Mouse (Mus musculus): Measurements from ENCODE around the gene Rab11fip2.

The Rab11fip2 gene

DNA sequence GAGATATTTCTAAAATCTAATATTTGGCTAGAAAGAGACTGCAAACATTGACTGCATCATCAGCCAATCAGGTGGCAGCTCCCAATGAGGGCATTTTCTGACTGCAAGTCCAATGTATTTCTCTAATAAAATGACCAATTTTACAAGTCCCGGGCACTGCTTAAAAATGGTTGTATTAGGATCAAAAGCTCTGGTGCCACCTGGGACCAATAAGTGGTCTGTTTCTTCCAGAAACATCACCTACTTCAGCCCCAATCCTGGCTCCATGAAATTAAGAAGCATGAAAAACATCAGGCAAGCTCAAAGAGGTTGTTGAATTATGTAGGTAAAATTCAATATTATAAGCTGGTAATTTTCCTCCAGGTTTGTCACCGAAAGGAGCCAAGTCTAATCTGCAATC is 66.2 kb downstream of the Rab11fip2 start:
- in situ Hi-C loops (cut with MboI; ENCODE audit: low pct_unique_long_range_greater_than_20kb in 1 of 2, low sequenced_read_pairs in 2 of 2, unreplicated experiment in 1 of 2), result no loop called here

DNA sequence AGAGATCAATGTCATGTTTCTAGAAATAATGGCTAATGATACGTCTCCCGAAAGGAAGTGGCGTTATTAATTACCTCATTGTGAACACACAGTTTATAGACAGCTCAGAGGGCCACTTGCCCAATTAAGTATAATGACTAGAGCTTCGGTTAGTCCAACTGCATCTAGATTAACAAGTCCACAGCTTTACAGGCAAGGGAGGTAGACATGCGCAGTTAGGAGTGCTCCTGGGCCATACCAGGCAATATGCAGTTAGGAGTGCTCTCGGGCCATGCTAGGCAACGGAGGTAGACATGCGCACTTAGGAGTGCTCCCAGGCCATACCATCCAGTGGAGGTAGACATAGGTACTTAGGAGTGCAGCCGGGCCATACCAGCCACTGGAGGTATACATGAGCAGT is 76.8 kb downstream of the Rab11fip2 start:
- in situ Hi-C loops (cut with MboI; ENCODE audit: low pct_unique_long_range_greater_than_20kb in 1 of 2, low sequenced_read_pairs in 2 of 2, unreplicated experiment in 1 of 2), result no loop called here

DNA sequence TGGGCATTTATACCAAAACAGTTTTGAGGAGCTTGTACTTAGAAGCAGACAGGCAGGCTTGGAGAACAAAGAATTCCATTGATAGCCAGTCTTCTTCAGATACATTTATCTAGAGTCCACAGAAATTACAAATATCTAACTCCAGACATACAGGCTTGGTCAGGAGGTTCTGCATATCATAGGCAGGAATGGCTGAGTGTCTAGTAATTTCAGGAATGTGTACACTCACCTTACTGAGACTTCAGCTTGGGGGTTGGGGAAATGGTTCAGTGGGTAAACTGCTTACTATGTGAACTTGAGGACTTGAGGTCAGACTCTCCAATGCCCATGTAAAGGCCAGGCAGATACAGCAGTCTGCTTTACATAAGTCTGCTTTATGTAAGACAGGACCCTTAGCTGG is 81.0 kb downstream of the Rab11fip2 start:
- in situ Hi-C loops (cut with MboI; ENCODE audit: low pct_unique_long_range_greater_than_20kb in 1 of 2, low sequenced_read_pairs in 2 of 2, unreplicated experiment in 1 of 2), result no loop called here

DNA sequence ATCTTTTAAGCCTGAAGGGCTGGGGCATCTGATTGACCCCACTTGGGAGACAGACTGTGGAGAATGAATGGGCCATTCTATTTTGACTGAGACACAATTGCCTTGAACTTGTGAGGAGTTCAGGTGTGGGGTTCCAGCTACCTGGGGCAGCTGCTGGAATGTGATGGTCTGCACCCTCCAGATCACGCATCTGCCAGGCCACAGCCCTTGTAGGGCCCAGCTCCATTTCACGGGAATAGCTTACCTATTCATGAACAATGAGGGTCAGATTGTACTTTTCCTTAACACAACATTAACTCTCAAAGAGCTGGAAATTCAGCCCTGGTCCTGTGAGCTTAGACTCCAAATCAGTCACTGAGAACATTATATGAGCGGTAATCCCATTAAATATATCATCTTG is 82.7 kb downstream of the Rab11fip2 start:
- in situ Hi-C loops (cut with MboI; ENCODE audit: low pct_unique_long_range_greater_than_20kb in 1 of 2, low sequenced_read_pairs in 2 of 2, unreplicated experiment in 1 of 2), result no loop called here

DNA sequence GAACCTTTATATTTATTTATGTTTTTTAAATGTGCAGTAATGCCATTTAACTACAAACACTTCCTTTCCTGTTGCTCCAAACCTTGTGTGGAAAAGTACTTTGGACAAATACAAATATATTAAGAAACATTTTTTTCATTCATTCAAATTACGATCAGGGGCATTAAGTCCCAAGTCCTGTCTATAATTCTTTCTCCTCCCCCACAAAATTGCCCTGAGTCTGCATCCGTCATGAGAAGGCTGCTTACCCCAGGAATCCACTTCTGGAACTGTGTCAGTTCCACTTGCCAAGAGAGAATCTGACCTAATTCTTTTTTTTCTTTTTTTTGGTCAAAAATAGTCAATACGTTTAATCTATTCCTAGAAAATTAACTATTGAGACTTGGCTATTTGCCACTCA is 90.4 kb downstream of the Rab11fip2 start:
- in situ Hi-C loops (cut with MboI; ENCODE audit: low pct_unique_long_range_greater_than_20kb in 1 of 2, low sequenced_read_pairs in 2 of 2, unreplicated experiment in 1 of 2), result no loop called here

Data from mouse embryonic stem cell (cell line).